Mouse (Mus musculus): ENCODE results near the gene Camta1.

Camta1 gene

DNA sequence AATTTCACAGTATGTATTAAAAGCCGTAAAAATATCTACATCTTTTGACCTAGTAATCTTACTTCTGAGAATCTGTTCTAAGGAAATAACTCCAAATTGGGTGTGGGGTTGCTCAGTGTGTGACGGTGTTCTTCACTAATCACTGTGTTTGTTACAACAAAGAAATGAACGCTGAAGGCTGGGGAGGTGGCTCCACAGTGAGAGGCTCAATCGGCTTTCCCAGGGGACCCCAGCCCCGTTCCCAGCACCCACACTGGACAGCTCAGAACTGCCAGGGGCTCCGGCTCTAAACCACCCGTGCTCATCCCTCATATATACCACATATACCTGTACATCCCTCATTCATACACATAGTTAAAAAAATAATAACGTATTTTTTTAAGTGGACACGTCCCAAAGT lies 1.8 kb upstream of the Camta1 start:
- in situ Hi-C loops (cut with MboI, MseI), result loop anchor here (5.0 to 10.0 kb wide), 3 partner anchors 149 to 809 kb away; partner anchors contain the start of genes Hes3 (in 1 of the 2), Icmt (in 1 of the 2) and Vamp3 (in 1 of the 2)

DNA sequence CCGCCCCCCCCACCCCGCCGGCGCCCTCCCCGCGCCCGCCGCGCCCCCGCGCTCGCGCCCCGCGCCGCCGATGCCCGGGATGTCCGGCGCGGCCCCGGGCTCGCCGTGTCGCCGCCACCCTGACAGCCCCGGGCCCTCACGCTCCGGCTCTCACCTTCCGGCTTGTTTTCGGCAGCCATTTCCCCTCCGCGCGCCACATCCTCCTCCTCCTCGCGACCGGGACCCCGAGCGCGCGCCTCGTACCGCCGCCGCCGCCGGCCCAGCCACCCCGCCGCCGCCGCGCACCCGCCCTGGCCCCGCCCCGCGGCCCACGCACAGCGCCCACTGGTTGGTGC lies 238 bp downstream of the Camta1 start:
- in situ Hi-C loops (cut with MboI, MseI), result loop anchor here (5.0 to 10.0 kb wide), 3 partner anchors 151 to 807 kb away; partner anchors contain the start of genes Hes3 (in 1 of the 2), Icmt (in 1 of the 2) and Vamp3 (in 1 of the 2)

DNA sequence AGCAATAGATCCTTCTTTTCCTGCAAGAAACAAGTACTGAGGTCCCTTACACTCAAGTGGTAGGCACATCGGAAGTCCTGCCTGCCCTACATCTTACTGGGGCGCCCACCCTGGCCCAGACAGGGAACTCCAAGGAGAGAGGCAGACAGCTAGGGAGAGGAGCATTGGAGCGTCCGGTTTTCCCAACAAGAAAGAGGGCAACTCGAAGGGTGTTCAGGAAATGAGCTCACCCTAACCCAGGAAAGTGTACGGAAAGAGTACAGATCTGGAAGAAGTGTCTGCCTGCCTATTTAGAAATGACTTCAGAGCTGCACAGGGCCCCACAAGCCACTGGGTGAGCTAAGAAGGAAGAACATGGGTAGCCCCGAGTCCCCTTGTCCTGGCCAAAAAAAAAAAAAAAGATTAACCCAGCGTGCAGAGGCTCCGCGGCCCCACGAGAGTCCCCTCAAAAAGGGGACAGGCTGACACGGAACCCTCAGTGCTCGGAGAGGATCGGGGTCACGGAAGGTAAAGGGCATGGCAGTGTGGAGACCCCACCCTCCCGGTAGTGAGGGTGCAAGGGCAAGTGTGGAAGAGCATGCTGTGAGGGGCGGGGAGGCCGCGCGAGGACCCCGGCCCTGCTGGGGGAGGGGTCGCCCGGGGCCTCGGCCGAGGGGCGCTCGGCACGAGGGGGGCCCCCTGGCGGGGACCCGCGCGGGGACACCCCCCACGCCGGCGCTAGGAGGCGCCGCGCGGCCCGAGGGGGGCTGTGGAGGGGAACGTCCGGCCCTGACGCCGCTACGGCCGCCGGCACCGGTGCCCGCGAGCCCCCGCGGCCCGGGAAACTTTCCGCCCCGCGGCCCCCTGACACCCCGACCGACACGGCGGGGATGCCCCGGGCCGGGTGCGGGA lies 990 bp downstream of the Camta1 start:
- in situ Hi-C loops (cut with MboI, MseI), result loop anchor here (5.0 to 10.0 kb wide), 3 partner anchors 152 to 806 kb away; partner anchors contain the start of genes Hes3 (in 1 of the 2), Icmt (in 1 of the 2) and Vamp3 (in 1 of the 2)

DNA sequence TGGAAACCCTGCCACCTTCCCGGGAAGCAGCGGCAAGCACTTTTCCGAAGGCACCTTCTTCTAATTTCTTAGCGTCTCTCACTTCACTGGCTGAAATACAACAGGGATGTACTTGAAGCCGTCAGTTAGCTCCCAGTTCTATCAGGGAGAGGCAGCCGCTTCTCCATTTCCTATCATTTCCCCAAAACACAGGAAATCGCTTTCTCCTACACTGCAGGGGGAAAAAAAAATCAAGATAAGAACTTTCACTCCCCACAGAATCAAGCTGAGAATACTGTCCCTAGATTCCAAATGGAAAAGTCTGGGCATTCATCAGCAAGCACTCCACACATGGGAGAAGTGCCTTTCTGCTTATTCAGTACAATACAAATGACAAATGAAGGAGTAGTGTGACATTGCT lies 2.4 kb downstream of the Camta1 start:
- in situ Hi-C loops (cut with MboI, MseI), result loop anchor here in 1 of 2 experiments (5.0 kb wide), 1 partner anchor 82 kb away; no protein-coding TSS in a partner anchor

DNA sequence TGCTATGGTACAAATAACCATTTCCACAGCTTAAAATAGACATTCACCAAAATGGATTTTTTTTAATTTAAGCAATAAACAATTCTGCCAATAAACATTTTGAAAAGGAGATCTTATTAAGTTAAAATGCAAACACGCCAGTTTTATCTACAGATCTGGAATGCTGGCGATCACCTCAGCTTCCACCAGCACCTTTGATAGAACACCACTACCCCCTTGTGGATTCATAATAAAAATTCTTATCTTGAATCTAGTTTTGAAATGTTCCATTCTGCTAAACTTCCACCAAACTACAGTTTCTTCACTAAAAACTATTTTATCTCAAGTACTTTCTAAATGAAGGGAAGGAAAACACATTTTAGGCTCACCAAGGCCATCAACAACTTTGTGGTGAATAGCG lies 7.7 kb downstream of the Camta1 start:
- in situ Hi-C loops (cut with MboI, MseI), result no loop called here

DNA sequence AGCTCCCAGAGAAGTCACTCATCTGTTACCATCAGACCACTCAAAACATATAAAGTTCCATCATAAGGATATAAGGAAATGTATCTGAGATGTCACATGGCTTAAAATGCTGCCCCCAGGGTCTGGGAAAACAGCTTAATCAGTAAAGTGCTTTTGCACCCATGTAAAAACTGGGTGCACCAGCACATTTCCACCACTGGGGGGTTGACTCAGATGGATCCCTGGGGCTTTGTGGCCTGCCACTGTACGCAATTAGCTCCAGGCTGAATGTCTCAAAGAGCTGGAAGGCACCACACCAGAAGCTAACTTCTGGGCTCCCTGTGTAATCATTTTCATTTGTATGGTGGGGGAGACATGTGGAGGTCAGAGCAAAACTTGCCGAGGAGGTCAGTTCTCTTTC lies 10.5 kb downstream of the Camta1 start:
- in situ Hi-C loops (cut with MboI, MseI), result no loop called here

DNA sequence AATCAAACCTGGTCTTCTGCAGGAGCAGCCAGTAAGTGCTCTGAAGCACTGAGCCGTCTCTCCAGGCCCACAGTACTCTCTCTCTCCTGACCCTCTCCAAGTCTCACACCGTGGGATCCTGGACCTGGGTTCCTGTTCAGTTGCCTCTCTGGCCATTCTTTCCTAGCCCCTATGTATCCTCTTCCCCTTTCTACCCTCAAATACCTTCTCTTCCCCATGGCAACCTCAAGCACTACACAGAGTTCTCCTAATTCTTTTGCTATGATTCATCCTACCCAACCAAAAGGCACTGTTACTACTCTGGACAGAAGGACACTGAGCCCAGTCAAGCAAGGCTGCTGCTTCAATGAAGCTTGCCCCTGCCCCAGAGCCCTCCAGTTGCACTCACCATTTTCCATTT lies 19.1 kb downstream of the Camta1 start:
- in situ Hi-C loops (cut with MboI, MseI), result no loop called here

DNA sequence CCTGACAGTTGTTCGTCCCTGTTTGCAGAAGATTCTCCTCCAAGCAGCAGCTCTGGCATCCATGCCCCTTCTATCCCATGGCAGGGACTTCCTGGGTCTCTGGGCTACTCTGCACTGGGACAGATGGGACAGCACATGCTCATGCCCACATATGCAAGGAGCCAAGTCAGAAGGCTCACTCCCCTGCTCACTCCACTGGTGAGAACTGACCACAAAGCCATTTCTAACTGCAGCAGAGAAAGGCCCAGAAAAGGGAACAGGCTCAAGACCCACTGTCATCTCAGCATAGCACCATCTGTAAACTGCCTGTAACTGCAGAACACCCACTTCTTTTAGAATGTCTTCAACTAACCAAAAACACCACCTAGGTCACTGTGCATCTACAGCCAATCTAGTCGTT lies 23.2 kb downstream of the Camta1 start:
- in situ Hi-C loops (cut with MboI, MseI), result no loop called here

DNA sequence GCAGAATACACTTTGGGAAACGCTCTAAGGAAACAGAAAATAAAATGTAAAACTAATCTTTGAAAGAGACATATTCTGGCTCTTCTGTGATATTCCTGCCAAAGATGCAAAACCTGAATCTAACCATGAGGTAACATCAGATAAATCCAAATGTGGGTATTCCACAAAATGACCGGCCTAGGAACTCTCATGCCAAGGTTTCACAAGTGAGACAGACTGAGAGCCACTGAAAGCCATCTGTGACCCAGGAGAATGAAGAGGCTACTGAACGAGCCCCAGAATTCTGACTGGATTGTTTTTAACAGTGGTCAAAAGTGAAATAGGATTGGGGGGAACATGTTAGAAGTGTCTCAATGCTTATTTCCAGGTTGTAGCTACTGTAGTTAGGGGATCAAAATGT lies 25.8 kb downstream of the Camta1 start:
- in situ Hi-C loops (cut with MboI, MseI), result no loop called here

DNA sequence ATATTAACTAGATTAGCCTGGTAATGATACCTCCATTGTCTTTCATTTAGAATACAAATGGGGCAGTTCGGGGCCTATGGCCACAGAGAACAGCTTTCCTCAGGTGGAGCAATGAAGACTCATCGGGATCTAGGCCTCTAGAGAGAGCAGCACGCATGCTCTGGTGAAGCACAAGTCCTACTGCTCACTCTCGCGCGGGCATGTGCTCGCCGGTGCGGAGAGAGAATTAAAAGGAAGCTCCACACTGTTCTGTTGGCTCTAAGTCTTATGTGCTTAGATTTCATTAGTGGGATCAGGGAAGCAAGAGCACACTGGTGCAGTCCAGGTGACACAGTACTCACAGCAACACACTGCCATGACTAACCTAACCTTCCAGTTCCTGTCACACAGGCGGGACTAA lies 27.1 kb downstream of the Camta1 start:
- in situ Hi-C loops (cut with MboI, MseI), result no loop called here

DNA sequence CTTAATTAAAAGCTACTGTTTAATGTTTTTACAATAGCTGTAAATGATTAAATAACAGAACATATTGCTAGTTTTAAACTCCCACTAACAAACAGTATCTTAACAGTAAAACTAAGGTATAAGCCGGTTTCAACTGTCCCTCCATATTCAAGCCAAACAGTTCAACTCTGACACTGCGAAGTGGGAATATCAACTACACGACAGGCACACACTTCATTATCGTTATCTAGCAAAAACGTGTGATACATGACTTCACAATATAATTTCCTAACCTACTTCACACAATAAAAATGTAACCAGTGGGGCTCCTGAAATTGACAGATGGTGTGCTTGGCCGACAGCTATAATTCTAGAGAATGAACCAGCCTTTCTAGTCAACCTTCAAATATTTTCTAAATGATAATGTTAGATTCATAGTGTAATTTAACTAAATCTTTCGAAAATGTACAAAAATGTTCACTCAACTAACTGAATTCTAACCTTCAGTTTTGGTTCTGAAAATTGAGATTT lies 27.7 kb downstream of the Camta1 start:
- in situ Hi-C loops (cut with MboI, MseI), result no loop called here

DNA sequence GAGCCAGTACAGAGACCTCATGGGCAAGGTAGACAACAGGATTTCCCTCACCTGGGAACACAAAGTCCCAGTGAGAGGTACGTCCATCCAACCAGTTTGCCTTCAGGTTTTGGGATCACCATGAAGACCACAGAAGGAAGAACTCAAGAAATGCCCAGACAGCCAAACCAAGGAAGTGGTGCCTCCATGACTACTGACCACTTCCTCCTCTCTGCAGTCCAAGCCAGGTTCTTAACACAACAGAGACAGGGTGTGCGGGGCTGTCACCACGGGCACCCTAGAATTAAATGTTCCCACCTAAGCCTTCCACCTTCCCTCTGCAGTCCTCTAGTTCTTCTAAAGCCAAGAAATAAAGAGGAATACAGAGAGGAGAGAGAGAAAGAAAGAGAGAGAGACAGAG lies 33.8 kb downstream of the Camta1 start:
- in situ Hi-C loops (cut with MboI, MseI), result no loop called here

DNA sequence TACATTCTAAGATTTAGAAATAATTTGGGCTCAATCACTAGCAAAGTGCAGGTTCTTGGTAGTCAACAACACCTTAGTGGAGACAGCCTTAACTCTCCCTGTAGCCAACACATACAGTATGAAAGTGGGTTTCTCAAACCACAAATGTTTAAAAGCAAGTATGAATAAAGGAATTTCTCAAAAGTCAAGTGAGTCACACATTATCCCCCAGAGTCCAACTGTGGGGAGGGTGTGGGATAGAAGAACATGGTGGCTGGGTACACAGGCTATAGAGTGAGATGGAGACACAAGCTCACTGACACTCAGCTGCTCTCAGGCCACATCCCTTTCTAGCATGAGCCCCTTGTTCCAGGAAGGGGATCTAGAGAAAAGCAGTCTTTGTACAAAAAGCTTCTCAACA lies 34.3 kb downstream of the Camta1 start:
- in situ Hi-C loops (cut with MboI, MseI), result no loop called here

DNA sequence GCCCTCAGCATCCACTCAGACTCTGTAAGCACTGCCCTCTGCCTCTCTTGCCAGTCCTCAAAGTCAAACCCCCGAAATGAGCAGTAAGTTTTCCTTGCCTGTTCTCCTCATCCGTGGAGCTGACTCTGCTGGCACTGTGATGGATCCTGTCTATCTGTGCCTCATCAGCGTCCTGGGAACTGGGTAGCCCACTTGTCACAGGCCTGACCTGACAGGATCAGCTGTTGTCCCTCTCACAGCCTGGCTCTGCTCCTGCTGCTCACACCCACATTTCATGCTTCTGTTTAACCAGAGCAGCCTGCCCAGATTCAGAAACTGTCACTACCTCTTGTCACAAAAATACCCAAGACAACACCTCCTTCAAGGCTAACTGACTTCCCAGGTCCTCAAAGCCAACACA lies 37.7 kb downstream of the Camta1 start:
- in situ Hi-C loops (cut with MboI, MseI), result no loop called here

DNA sequence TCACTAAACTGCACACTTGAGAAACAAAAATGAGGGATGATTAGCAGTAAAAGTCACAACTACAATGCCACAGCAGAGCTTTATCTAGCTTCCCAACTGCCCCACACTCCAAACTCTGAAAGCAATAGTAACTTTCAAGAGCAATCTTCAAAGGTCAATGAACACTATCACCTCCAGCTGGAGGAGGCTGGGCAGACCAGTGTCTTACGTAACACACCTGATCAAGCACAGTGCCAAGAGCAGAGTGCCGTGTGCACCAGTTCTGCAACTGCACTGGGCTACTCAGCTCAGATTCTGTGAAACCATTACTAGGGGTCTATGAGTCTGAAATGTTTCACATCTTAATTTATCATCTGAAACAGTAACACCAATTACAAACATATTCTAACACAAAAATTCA lies 38.7 kb downstream of the Camta1 start:
- in situ Hi-C loops (cut with MboI, MseI), result no loop called here

DNA sequence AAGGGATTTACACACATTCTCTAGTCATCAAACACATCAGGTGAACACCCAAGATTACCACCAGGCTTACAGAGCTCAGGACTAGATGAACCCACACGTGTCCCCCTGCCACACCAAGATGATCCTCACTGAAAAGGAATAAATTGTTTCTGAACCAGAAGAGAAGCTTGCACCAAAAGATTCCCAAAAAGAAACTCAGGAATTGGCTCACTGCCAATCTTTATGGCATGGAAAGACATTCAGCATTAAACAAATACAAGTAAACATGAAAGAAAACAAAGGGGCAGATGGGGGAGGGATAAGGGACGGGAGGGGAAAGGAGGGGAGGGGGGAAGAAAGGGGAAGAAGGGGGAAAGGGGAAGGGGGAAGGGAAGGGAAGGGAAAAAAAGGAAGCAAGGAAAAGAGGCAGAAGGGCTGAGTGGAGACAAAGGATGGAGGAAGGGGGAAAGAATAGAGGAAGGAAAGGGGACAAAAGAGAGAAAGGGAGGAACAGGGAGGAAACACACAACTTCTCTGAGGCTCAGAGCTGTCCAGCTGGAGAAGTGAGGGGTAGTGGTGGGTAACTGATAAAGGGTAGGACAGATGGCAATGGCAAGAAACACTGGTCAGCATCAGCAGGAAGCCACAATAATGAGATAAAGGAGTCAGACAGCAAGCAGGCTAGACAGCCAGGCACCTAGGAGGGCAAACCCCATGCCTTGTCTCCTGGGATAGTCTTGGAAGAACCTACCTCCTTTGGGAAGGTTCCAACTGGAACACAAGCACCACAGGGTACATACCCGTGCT lies 43.5 kb downstream of the Camta1 start:
- in situ Hi-C loops (cut with MboI, MseI), result no loop called here

DNA sequence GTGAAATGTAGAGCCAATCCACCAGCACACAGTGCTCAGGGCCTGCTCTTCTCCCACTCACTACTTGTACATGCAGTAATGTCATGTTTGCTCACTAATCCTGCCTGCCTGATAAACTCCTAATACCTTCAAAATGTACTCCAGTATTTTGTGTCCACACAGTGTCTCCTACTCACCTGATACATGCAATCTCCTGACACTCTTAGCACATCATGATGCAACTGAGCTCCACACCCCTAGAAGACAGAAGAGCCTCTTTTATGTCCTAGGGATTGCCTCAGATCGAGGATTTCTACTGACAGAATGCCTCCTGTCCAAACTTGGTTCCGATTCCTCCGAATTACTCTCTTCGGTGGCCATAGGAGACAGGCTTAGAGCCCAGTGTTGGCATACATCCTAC lies 48.0 kb downstream of the Camta1 start:
- in situ Hi-C loops (cut with MboI, MseI), result no loop called here

DNA sequence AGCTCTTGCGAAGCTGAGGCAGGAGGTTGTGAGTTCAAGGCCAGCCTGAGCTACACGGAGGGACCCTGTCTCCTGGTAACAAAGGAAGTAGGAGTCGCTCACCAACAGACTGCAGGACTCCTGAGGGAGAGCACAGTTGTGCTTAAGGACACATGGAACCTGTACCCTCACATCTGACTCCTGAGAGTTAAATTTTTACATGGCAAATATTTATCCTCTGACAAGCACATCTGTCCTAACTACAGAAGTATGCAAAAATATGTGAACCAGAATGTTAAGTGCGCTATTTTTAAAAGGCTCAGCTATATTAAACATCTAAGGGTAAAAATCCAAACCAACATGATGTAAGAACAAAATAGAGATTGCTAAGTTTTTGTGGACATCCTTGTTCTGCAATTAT lies 56.0 kb downstream of the Camta1 start:
- in situ Hi-C loops (cut with MboI, MseI), result no loop called here

DNA sequence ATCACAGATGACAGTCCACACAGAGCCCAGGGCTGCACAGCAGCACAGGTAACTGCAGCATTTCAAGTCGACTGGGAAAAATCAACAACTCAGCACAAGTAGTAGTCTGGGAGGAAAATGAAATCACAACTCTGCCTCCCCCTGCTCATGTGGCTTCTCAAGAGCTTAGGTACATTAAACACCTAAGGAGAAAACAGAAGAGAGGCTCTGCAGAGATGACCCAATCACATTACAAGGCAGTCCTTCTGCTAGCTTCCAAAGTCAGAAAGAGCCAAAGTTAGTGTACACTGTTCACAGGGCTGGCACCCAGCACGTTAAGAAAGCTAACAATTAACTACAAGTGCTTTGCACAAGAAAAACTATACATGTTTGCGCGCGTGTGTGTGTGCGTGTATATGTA lies 56.6 kb downstream of the Camta1 start:
- in situ Hi-C loops (cut with MboI, MseI), result no loop called here

DNA sequence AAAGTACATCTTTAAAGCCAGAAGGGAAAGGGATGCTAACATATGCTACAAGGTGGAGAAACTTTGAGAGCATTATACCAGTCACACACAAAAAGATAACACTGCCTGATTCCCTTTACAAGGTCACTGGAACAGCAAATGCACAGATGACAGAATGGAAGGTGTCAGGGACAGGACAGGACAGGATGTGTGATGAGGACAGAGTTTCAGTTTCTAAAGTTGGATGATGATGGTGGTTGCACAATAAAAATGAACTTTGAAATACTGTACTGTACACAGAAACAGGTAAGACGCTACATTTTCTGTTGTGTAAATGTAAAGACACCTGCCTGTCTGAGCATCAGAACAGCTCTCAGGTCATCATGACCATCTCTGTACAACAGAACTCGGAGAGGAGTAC lies 57.5 kb downstream of the Camta1 start:
- in situ Hi-C loops (cut with MboI, MseI), result no loop called here

DNA sequence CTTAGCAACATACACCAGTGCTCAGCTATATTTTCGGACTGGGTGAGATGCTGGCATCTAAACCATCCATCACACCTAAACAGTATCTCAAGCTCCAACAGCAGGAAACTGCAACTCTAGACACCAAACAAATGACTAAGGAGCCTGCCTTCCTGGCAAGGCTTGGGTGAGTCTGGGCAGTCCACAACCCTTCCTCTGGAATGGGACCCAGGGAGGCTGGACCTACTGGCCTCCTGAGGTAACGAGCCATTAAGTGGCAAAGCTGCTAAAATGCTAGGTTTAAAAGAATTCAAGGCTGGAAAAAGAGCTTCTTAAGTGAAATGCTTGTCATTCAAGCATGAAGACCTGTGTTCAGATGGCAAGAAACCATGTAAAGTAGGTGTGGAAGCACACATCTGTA lies 63.0 kb downstream of the Camta1 start:
- in situ Hi-C loops (cut with MboI, MseI), result no loop called here

DNA sequence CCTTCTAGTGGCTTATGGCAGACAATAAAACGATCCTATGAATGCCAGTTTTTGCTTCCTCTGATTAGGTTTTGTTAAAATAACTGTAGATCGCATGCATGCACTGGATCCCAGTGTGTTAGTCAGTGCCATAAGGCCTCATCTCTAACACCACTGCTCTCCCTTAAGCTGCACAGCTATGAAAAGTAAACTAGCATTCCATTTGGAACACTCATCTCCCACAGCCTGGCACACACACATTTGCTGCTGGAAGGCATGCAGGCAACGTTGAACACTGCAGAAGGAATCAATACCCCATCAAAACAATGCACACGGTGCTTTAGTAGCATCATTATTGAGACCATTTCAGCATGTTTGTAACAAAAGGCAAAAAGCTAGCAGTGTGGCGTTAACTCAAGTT lies 68.0 kb downstream of the Camta1 start:
- in situ Hi-C loops (cut with MboI, MseI), result no loop called here

All from T-helper 17 cell (primary cell).